In genomic region chr1:157645682-157646421, GRCm38 (mm10) we compare ENCODE assay signal across 22 mouse cellular contexts.
DNase-seq lines count a peak whose midpoint lies in the region; ATAC-seq and TF ChIP-seq lines count a peak whose summit lies in the region.
"Had no signal": no experiment of that assay in that cellular context is flagged by ENCODE, and none has a peak within 500 bp of the region (broad histone marks: within the 10 kb centered on the region; RNA-seq: fewer than 3 reads in every experiment).

No protein-coding gene starts in this region.

- no peak for TF ChIP-seq CTCF in kidney, adult 2 months (conservative IDR thresholded peaks at IDR 0.05; ENCODE audit: insufficient read depth, insufficient read length, low read depth, low read length)

- 36% methylated on average over 8 of the region's 8 CpGs for WGBS in kidney, embryonic 14.5 days
- WGBS in kidney, adult 2 months = 26% methylated on average over 8 of the region's 8 CpGs
- 84% methylated on average over 8 of the region's 8 CpGs for WGBS in midbrain, embryonic 11.5 days
- WGBS in midbrain, embryonic 13.5 days = 82% methylated on average over 8 of the region's 8 CpGs

- no peak for DNase-seq in kidney, adult 2 months
- DNase-seq in midbrain, embryonic 11.5 days (ENCODE audit: low spot score, missing footprints) = peak; percentile 35
- peak; percentile 4 for DNase-seq in adipocyte (ENCODE audit: low spot score)
- DNase-seq in gastrocnemius, postnatal 25 days = no peak
- no peak for DNase-seq in lung, adult 18-20 months
- no peak for DNase-seq in adrenal gland, postnatal 10 days
- DNase-seq: adrenal gland, adult 2 months; adrenal gland, postnatal 36 days; cerebellum, adult 2 months; cerebellum, postnatal 10 days; embryo, embryonic 11 days; gastrocnemius, postnatal 10 days; heart, adult 2 months had no signal

- no peak overlapping the region for H3K4me2 ChIP-seq in kidney, embryonic 14.5 days (replicated peaks; ENCODE audit: low read depth, low read length)
- no peak overlapping the region for H3K4me2 ChIP-seq in midbrain, embryonic 11.5 days
- no peak overlapping the region for H3K4me2 ChIP-seq in midbrain, embryonic 13.5 days (replicated peaks)
- H3K4me2 ChIP-seq: embryonic facial prominence, embryonic 13.5 days; forebrain, embryonic 12.5 days; heart, embryonic 12.5 days; hindbrain, embryonic 14.5 days had no signal

- 0 out of 2 replicates have a peak, but pooled peaks cover 3% of the 10 kb centered on the region for H3K27me3 ChIP-seq in kidney, embryonic 14.5 days (ENCODE audit: control insufficient read depth, insufficient read depth, low read length)
- no peaks in the 10 kb centered on the region; the same call in 1 of the 2 replicates for H3K27me3 ChIP-seq in kidney, adult 2 months (replicated peaks; ENCODE audit: control insufficient read depth, insufficient read depth, low read length)
- no peaks in the 10 kb centered on the region for H3K27me3 ChIP-seq in midbrain, embryonic 11.5 days (ENCODE audit: control insufficient read depth, insufficient read depth, low read length)
- no peaks in the 10 kb centered on the region for H3K27me3 ChIP-seq in midbrain, embryonic 13.5 days
- H3K27me3 ChIP-seq: embryonic facial prominence, embryonic 13.5 days; forebrain, embryonic 12.5 days; heart, embryonic 12.5 days had no signal

- no peak overlapping the region for H3K4me3 ChIP-seq in kidney, embryonic 14.5 days (ENCODE audit: low read length)
- no peak overlapping the region for H3K4me3 ChIP-seq in kidney, adult 2 months (ENCODE audit: insufficient read depth, low read depth, low read length)
- H3K4me3 ChIP-seq in midbrain, embryonic 11.5 days (ENCODE audit: low read depth, low read length) = no peak overlapping the region
- no peak overlapping the region for H3K4me3 ChIP-seq in midbrain, embryonic 13.5 days (replicated peaks)
- H3K4me3 ChIP-seq: embryonic facial prominence, embryonic 13.5 days; forebrain, embryonic 12.5 days; heart, adult 2 months; heart, embryonic 12.5 days; hindbrain, embryonic 10.5 days had no signal

- H3K9me3 ChIP-seq in kidney, embryonic 14.5 days (ENCODE audit: control insufficient read depth, low read length) = no peaks in the 10 kb centered on the region
- no peaks in the 10 kb centered on the region for H3K9me3 ChIP-seq in midbrain, embryonic 11.5 days (ENCODE audit: control insufficient read depth, low read length)
- H3K9me3 ChIP-seq in midbrain, embryonic 13.5 days = no peaks in the 10 kb centered on the region
- H3K9me3 ChIP-seq: embryonic facial prominence, embryonic 13.5 days; forebrain, embryonic 12.5 days; heart, embryonic 12.5 days; hindbrain, embryonic 10.5 days had no signal

- no peak for TF ChIP-seq POLR2A in kidney, adult 2 months (IDR thresholded peaks at IDR 0.05; ENCODE audit: low read depth, low read length)

- H3K27ac ChIP-seq in kidney, embryonic 14.5 days (ENCODE audit: low read depth, low read length) = no peak overlapping the region
- no peak overlapping the region for H3K27ac ChIP-seq in kidney, adult 2 months (ENCODE audit: insufficient read depth, low read depth, low read length)
- H3K27ac ChIP-seq in midbrain, embryonic 11.5 days (ENCODE audit: low read depth, low read length) = no peak overlapping the region
- H3K27ac ChIP-seq in midbrain, embryonic 13.5 days = no peak overlapping the region
- H3K27ac ChIP-seq: embryonic facial prominence, embryonic 13.5 days; forebrain, embryonic 12.5 days; heart, adult 2 months; hindbrain, embryonic 10.5 days; hindbrain, embryonic 14.5 days had no signal

- ATAC-seq in kidney, embryonic 14.5 days (ENCODE audit: low FRiP score, low TSS enrichment) = 0 out of 2 replicates have a peak, but pooled peaks have one; percentile 43
- no peak for ATAC-seq in midbrain, embryonic 11.5 days (ENCODE audit: low FRiP score)
- no peak for ATAC-seq in midbrain, embryonic 13.5 days
- ATAC-seq: activated CD4-positive, CD25-positive, alpha-beta regulatory T cell, adult 4 months; forebrain, embryonic 16.5 days had no signal

- H3K4me1 ChIP-seq in kidney, embryonic 14.5 days (ENCODE audit: control insufficient read depth, insufficient read depth, low read length) = no peaks in the 10 kb centered on the region
- H3K4me1 ChIP-seq in kidney, adult 2 months (ENCODE audit: control insufficient read depth, insufficient read depth, low read length) = no peaks in the 10 kb centered on the region
- no peaks in the 10 kb centered on the region for H3K4me1 ChIP-seq in midbrain, embryonic 11.5 days (ENCODE audit: control insufficient read depth, insufficient read depth, low read length)
- no peaks in the 10 kb centered on the region for H3K4me1 ChIP-seq in midbrain, embryonic 13.5 days (replicated peaks)
- H3K4me1 ChIP-seq: embryonic facial prominence, embryonic 13.5 days; forebrain, embryonic 12.5 days; heart, embryonic 12.5 days; hindbrain, embryonic 10.5 days had no signal

- no peaks in the 10 kb centered on the region for H3K36me3 ChIP-seq in kidney, embryonic 14.5 days (ENCODE audit: control insufficient read depth, insufficient read depth, low read length)
- H3K36me3 ChIP-seq in kidney, adult 2 months (ENCODE audit: control insufficient read depth, insufficient read depth, low read length) = no peaks in the 10 kb centered on the region
- H3K36me3 ChIP-seq in midbrain, embryonic 11.5 days (ENCODE audit: control insufficient read depth, insufficient read depth, low read length) = no peaks in the 10 kb centered on the region
- no peaks in the 10 kb centered on the region for H3K36me3 ChIP-seq in midbrain, embryonic 13.5 days
- H3K36me3 ChIP-seq: embryonic facial prominence, embryonic 13.5 days; forebrain, embryonic 12.5 days; heart, embryonic 12.5 days; hindbrain, embryonic 10.5 days had no signal

- H3K9ac ChIP-seq in kidney, embryonic 14.5 days (ENCODE audit: low read depth, low read length) = no peak overlapping the region
- no peak overlapping the region for H3K9ac ChIP-seq in midbrain, embryonic 11.5 days (ENCODE audit: low read length)
- H3K9ac ChIP-seq in midbrain, embryonic 13.5 days (replicated peaks) = no peak overlapping the region
- H3K9ac ChIP-seq: embryonic facial prominence, embryonic 13.5 days; forebrain, embryonic 12.5 days; heart, embryonic 12.5 days; hindbrain, embryonic 14.5 days had no signal

Comparison
In these comparisons a context has a peak if more than half of its experiments do, and no peak if none do; other contexts are left out.
1. DNase-seq: peak in midbrain, embryonic 11.5 days (single experiment) and adipocyte (single experiment); none in kidney, adult 2 months (single experiment), gastrocnemius, postnatal 25 days (single experiment), lung, adult 18-20 months (0 of 2) and adrenal gland, postnatal 10 days (single experiment).